Mouse (Mus musculus) large intestine, adult 2 months (tissue): Measurements from ENCODE around the gene Alb. TPM values are rescaled to one million over a fixed set of nuclear protein-coding genes. Genes with fewer than 3 reads are reported as not detected.

ENCODE experiments used
- DNase-seq: peaks from one replicate; pipeline ENCODE4 v3.0.0-alpha.2; 2012; ENCODE audit warnings: low read depth, low spot score
- WGBS: fragments of 180-500 bp; shearing (Covaris S2); methylation state at CpG from one replicate; pipeline ENCODE4 v1.1.7; 2018; 5-methylcytosine and 5-hydroxymethylcytosine counted together
- polyA plus RNA-seq: library from polyadenylated mRNA; depleted of rRNA; stranded (reverse); fragments of >200 nt; gene quantifications from 2 replicates; pipeline ENCODE4 v1.2.3, GENCODE M21; 2012; rRNA removed

The Alb gene
- polyA plus RNA-seq: 0.53 and 0.95 TPM in 2 replicates

GRCm38 (mm10) chr5:90460619-90461018 is at the start of gene Alb:
TSS of gene Alb (plus strand) at chr5:90460897.
- WGBS: 52% methylated on average over 8 of the region's 8 CpGs
- DNase-seq: no peak

- WGBS: 31% methylated on average over 8 of the region's 8 CpGs
- no peak for DNase-seq
These were observed 46.4 kb upstream of the Alb start for GRCm38 (mm10) chr5:90414142-90414924.

- WGBS: 15% methylated on average over 6 of the region's 6 CpGs
- no peak for DNase-seq
These were observed 45.8 kb upstream of the Alb start for GRCm38 (mm10) chr5:90414925-90415295.

- DNase-seq: no peak
- 75% methylated on average over 5 of the region's 5 CpGs for WGBS
These were observed 36.1 kb upstream of the Alb start for GRCm38 (mm10) chr5:90424625-90425024.

GRCm38 (mm10) chr5:90425191-90425590 is 35.5 kb upstream of the Alb start:
- 50% methylated on average over 3 of the region's 3 CpGs for WGBS

GRCm38 (mm10) chr5:90431053-90431452 is 29.6 kb upstream of the Alb start:
- WGBS: 23% methylated on average over 9 of the region's 9 CpGs
- no peak for DNase-seq

More at GRCm38 (mm10) chr5:90425191-90425590, 35.5 kb upstream of the Alb start:
- DNase-seq: no peak

- whole genome bisulfite sequencing: 49% methylated on average over 4 of the region's 4 CpGs
These were observed 21.5 kb upstream of the Alb start for GRCm38 (mm10) chr5:90439157-90439556.

GRCm38 (mm10) chr5:90447577-90447976 is 13.1 kb upstream of the Alb start:
- no peak for DNase-seq
- 37% methylated on average over 3 of the region's 3 CpGs for WGBS

More at GRCm38 (mm10) chr5:90439157-90439556, 21.5 kb upstream of the Alb start:
- no peak for DNase-seq

- WGBS: 67% methylated on average over 5 of the region's 5 CpGs
- no peak for DNase-seq
These were observed 10.7 kb upstream of the Alb start for GRCm38 (mm10) chr5:90449961-90450360.

- DNase-seq: no peak
- 45% methylated on average over 4 of the region's 4 CpGs for WGBS
These were observed 8.0 kb upstream of the Alb start for GRCm38 (mm10) chr5:90452711-90453110.

- DNase-seq: no peak
- 62% methylated on average over 1 of the region's 1 CpGs for WGBS
These were observed 3.5 kb upstream of the Alb start for GRCm38 (mm10) chr5:90457241-90457640.

- WGBS: 61% methylated on average over 5 of the region's 5 CpGs
- no peak for DNase-seq
These were observed 2.0 kb upstream of the Alb start for GRCm38 (mm10) chr5:90458727-90459126.

- DNase-seq: no peak
- 73% methylated on average over 4 of the region's 4 CpGs for WGBS
These were observed 6.1 kb downstream of the Alb start for GRCm38 (mm10) chr5:90466806-90467205.

GRCm38 (mm10) chr5:90467245-90467644 is 6.5 kb downstream of the Alb start:
- WGBS: 43% methylated on average over 6 of the region's 6 CpGs
- no peak for DNase-seq

GRCm38 (mm10) chr5:90470836-90471235 is 10.1 kb downstream of the Alb start:
- WGBS: 79% methylated on average over 3 of the region's 3 CpGs
- no peak for DNase-seq

- DNase-seq: no peak
- WGBS: 89% methylated on average over 4 of the region's 4 CpGs
These were observed 13.2 kb downstream of the Alb start for GRCm38 (mm10) chr5:90473902-90474301.

GRCm38 (mm10) chr5:90474369-90474768 is 13.7 kb downstream of the Alb start:
- no peak for DNase-seq
- 80% methylated on average over 5 of the region's 5 CpGs for WGBS

- 62% methylated on average over 3 of the region's 3 CpGs for WGBS
- DNase-seq: no peak
These were observed 16.0 kb downstream of the Alb start for GRCm38 (mm10) chr5:90476741-90477140.

GRCm38 (mm10) chr5:90477308-90478140 is 16.8 kb downstream of the Alb start:
- DNase-seq: no peak
- 34% methylated on average over 7 of the region's 7 CpGs for WGBS

GRCm38 (mm10) chr5:90478886-90479285 is 18.2 kb downstream of the Alb start:
- WGBS: 79% methylated on average over 1 of the region's 1 CpGs
- DNase-seq: no peak

GRCm38 (mm10) chr5:90485597-90485996 is 24.9 kb downstream of the Alb start:
- DNase-seq: no peak
- WGBS: 48% methylated on average over 7 of the region's 7 CpGs
